Mouse (Mus musculus) G1E-ER4 (cell line): Measurements from ENCODE around the gene Ercc5. TPM values are rescaled to one million over a fixed set of nuclear protein-coding genes. Genes with fewer than 3 reads are reported as not detected.

Source experiments
- GATA1 ChIP-seq: IDR thresholded peaks from one replicate; pipeline ENCODE4 v1.8.0; 2012; ENCODE audit warnings: low read length, inconsistent platforms
- polyA plus RNA-seq: library from polyadenylated mRNA; stranded (reverse); fragments of >175 nt; gene quantifications from 2 replicates; pipeline ENCODE4 v1.2.3, GENCODE M21; 2012

Ercc5 gene
- polyA plus RNA-seq, 1 experiment, result 9.1 TPM

DNA sequence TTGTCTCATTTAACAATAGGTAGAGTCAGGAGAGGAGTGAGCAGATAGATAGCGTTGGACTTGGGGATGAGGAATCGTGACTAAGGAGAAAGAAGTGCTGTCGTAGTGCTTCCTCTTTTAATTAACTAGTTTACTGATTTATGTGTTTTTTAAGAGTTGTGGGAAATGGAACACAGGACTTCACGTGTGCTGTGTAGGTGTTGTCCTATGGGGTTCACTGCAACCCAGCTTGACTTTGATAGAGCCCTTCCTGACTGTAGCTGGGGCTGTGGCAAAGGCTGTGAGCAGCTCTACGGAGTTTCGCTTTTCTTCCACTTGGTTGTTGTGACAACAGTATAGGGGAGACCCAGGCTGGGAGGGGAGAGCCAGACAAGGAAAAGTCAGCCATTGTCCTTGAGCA, 10.8 kb downstream of the Ercc5 start:
- no peak for TF ChIP-seq GATA1

DNA sequence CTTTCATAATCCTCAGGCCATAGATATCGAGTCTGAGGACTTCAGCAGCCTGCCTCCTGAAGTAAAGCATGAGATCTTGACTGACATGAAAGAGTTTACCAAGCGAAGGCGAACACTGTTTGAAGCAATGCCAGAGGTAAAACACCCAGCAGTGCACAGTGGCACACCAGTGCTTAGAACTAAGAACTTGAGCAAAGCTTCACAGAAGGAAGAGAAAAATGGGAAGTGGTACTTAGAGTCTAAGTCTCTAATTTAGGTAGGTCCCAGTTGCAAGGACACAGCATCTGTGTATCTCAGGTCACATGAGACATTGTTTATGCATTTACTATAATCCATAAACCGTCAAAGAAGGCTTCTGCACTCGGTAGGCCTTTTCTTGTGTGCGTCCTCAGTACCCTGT, 14.3 kb downstream of the Ercc5 start:
- TF ChIP-seq GATA1, result no peak

DNA sequence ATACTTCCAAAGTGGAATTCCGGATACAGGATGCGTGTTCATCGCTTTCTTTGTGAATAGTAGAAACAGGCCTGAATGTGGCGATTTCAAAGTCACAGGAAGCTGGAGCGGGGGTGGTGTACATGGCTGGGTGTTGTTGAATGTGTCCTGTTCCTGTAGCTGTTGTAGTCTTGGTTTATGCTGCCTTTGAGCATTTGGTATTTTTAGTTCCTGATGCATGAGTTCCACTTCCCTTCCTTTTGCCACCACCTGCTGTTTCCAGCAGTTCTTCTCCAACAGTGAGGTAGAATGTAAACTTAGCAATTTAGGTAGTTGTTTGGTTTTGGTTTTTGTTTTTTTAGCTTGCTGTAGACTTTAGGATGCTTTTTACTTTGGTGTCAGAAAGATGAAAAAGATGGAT, 14.8 kb downstream of the Ercc5 start:
- no peak for TF ChIP-seq GATA1

DNA sequence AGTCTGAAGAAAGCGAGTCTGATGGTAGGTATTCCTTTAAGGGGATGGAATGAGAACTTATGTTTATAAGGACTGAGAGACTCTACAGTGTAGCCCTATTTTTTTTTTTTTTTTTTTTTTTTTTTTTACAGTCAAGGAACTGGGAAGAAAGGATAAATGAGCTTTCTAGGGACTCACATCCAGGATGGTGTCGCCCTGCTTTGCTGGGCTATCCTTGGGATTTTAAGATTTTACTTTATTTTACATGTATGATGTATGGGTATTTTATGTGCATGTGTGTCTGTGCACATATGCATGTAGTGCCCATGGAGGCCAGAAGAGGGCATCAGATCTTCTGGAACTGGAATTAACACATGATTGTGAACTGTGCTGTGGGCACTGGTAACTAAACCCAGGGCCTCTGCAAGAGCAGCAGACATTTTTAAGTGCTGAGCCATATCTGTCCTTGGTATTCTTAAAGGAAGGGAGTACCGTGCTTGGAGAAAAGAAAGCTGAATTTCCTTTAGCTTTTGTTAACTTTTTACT, 20.4 kb downstream of the Ercc5 start:
- TF ChIP-seq GATA1, result no peak

DNA sequence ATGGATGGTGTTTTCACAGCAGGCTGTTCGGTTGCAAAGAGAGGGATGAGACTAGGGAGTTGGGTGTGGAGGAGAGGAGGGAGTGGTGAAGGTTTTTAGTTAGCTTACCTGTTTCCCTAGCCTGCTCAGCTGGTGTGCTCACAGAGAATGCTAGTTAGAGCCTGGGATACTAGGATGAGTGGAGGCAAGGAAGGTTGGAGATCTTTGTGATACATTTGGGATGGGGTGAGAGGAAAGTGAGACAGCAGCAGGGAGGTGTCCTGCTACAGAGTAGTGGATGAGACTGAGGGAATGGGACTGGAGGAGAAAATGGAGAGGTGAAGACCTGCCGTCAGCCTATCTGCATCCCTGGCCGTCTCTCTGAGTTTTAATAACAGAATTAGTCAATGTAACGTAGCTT, 25.1 kb downstream of the Ercc5 start:
- TF ChIP-seq GATA1, result no peak

DNA sequence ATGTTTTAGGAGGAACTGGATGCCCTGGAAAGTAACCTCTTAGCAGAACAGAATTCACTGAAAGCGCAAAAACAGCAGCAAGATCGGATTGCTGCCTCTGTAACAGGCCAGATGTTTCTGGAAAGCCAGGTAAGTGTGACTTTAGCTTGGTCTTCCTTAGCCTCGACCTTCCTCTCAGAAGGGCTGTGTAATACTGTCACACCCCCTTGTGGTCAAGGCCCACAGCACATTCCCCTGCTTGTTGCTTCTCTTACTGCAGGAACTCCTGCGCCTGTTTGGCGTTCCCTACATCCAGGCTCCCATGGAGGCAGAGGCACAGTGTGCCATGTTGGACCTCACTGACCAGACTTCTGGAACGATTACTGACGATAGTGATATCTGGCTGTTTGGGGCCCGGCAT, 26.4 kb downstream of the Ercc5 start:
- no peak for TF ChIP-seq GATA1

DNA sequence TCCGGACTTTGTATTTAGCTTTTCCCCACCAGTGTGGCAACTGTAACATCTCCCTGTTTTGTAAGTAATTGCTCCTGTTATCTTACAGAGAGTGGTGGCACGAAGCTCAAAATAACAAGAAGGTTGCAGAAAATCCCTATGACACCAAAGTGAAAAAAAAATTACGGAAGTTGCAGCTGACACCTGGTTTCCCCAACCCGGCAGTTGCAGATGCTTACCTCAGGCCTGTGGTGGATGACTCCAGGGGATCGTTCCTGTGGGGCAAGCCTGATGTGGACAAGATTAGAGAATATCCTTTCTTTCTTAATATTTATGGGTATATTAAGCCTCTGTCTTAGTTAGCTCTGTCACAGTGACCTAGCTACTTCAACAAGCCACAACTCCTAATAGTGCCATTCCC, 30.5 kb downstream of the Ercc5 start:
- no peak for TF ChIP-seq GATA1

DNA sequence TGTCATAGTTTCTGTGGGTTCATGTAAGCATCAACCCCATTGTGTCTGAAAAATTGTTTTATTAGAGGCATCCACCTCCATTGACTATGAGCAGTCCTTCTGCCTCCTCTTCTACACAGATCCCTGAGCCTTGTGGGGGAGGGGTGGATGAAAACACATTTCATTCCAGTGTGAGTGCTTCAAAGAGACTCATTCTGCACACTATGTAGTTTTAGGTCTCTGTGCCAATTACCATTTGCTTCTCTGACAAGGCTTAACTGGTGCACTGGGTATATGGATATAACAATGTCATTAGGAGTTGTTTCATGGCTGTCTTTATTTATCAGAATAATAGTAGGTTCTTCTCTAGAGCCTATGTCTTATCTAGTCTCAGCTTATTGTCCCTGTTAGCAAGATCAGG, 38.9 kb downstream of the Ercc5 start:
- TF ChIP-seq GATA1, result no peak

DNA sequence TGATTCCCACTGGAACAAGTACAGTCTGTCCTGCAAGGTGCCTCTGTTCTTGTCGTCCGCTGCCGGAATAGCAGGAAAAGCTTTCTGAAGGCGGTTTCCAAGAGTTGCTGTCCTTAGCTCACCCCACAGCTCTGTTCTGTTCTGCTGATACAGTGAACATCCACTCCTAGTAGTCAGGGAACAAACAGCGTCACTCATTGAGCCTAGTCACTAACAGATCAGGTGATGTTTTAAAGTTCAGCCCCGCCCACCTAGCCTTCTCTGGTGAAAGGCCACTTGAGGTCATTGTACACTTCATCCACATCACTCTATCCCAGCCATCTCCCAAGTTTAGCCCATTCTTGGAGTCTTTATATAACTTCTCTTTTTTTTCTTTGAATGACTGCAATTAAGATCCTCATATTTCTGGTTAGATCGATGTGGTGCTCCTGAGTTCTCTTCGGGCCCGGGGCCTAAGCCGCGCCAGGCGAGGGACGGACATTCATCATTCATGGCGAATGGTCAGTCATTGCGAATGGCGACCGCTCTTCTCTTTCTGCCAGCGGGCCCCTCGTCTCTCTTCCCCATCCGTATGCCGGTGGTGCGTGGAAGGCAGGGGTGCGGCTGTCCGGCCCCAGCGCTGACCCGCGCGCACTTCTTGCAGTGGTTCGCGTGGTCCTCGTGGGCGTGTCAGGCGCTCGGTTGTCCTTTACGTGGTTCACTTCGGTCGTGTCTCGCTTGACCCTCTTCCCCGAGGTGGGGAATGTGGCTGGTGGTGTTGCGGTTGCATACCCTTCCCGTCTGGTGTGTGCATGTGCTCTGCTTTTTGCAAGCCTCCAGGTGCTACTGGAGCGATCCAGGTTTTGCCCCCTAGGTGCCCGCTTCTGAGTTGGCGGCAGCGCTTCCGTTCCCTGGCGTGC, 51.0 kb downstream of the Ercc5 start:
- TF ChIP-seq GATA1, result no peak

DNA sequence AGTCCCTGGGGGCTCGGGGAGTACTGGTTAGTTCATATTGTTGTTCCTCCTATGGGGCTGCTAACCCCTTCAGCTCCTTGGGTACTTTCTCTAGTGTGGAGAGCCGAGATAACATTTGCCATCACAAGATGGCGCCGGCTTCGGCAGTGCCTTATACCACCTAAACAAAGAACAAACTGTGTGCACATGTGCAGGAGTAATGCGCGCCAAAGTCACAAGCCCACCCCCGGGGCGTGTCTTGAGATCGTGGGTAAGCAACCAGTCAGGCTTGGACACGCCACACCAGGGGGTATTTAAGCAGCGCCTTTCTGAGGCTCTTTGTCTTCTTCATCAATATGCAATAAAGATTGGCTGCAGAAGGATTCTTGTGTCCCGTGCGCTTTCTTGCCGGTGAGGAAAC, 55.3 kb downstream of the Ercc5 start:
- no peak for TF ChIP-seq GATA1

DNA sequence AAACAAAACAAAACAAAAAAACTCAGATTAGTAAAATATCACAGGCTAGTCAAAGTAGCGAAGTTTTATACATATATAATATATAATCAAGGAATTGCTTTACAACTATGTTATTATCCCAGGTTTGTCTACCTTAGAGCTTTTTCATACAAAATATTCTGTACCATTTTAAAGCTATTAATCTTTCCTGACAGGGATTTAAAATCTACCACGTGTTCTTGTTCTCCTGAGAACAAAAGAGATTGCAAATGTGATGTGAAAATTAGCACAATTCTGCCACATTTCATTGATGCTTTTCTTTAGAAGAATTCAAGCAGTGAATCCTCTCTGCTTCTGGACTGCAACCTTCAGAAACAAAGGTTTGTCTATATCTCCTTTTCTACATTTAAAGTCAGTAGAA, 66.9 kb downstream of the Ercc5 start:
- no peak for TF ChIP-seq GATA1

DNA sequence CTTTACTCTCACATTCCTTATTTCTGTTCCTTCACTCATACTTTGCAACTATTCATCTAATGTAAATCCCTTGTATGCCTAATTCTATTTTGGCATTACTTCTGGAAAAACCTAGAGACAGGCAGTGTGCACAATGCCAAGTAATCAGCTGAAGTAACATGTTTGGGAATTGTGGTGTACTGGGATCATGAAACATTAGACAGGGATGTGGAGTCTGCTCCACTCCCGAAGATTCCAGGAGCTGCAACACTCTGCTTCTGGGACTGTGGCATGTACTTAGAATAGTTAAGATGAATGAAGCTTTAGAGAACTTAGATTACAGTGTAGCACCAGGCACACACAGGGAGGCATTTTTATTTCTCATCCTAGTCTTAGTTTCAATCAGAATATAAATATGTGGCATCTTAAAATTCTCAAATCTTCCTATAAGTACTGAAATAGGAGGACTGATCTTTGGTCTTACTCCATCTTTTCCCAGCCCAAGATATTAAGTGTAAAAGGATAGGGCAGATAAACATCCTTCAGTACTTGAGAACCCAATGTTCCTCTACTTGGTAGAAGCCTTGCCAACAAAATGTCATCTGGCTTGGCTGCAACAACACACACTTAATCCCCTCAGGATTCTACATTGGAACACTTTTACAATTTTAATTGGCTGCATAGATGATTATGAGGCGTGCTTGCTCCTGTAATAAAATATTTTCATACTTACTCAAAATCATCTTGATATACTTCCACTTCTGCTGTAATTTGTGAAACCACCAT, 69.0 kb downstream of the Ercc5 start:
- TF ChIP-seq GATA1, result no peak

DNA sequence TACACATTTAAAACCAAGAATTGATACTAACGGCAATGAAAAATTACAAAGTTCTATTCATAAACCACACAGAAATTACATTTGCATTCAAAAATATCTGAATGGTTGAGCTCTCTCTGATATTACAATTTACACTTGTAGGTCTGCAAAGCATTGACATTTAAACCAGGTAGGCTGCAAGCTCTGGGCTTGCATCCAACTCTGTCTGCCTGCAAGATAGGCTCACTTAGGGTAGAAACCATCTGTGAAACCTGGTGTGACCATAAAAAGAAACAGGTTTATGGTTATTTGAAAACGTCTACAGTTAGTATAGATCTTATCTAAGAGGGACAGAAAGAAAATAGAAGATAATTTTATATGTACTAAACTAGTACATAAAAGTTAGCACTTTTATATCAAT, 69.6 kb downstream of the Ercc5 start:
- TF ChIP-seq GATA1, result no peak

DNA sequence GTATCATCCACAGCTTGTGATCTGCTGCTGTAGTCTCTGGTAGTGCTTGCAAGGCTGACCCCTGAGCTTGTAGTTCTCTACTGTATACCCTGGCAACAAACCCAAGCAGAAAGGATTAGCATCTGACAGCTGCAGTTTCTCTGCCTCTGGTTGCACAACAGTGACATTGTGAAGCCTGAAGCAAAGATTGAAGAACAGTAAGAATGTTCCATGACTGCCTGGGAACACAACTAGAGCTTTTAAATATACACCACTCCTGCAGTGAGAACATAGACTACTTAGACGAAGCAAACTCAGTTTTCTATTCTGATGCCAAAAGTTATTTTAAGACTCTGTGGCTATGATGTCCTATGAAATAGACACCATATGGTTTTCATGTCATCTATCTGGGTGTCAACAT, 71.3 kb downstream of the Ercc5 start, which contains the start of gene Mettl21e:
Gene Mettl21e, minus strand, starts transcription at position 86 of the 400 bp plus-strand sequence.
- TF ChIP-seq GATA1, result no peak

DNA sequence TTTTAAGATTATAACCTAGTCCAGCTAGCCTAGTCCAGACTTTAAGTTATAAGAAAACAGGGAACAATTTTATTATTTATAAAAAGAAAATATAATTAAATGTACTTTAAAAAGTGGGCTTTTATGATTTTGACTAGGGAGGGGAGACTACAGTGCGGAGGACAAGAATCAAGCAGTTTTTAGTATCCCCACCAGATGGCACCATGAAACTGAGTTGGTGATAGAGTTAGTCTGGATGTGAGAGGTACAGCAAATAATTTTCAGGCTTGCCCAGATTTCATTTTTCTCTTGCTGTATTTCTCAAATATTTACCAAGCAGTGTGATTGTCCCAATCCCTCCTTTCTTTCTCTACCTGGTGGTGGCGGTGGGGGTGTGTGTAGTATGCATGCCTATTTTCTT, 81.5 kb downstream of the Ercc5 start:
- no peak for TF ChIP-seq GATA1

Other genes starting within 250 kb of the Ercc5 start
- gene Tpp2, start 214.1 kb upstream of the Ercc5 start, polyA plus RNA-seq, result 19.1 and 28.3 TPM in 2 replicates
- not detected in 2 replicates for gene Mettl21c, start 127.7 kb upstream of the Ercc5 start, polyA plus RNA-seq
- 0.01 TPM in 1 of 2 replicates, not detected in the other for gene Gm8251, start 85.8 kb upstream of the Ercc5 start, polyA plus RNA-seq
- 9.9 and 14.8 TPM in 2 replicates for gene Tex30, start 45.3 kb upstream of the Ercc5 start, polyA plus RNA-seq
- 8.6 and 12.7 TPM in 2 replicates for gene Kdelc1, start 28.9 kb upstream of the Ercc5 start, polyA plus RNA-seq
- 3.4 and 4.6 TPM in 2 replicates for gene Bivm, start 28.8 kb upstream of the Ercc5 start, polyA plus RNA-seq
- not detected in 2 replicates for gene Mettl21e, start 71.2 kb downstream of the Ercc5 start, polyA plus RNA-seq